Mouse (Mus musculus) frontal cortex, postnatal 25 days (tissue): ENCODE results near the gene Slc4a4.
A peak's percentile ranks its signal among the peaks of the same experiment; 100 is the strongest.

Experiments used
- DNase-seq, 2 experiments: peaks; one replicate each; pipeline ENCODE4 v3.0.0; 2022; ENCODE audit warnings: low spot score in 2 of 2

The Slc4a4 gene

DNA sequence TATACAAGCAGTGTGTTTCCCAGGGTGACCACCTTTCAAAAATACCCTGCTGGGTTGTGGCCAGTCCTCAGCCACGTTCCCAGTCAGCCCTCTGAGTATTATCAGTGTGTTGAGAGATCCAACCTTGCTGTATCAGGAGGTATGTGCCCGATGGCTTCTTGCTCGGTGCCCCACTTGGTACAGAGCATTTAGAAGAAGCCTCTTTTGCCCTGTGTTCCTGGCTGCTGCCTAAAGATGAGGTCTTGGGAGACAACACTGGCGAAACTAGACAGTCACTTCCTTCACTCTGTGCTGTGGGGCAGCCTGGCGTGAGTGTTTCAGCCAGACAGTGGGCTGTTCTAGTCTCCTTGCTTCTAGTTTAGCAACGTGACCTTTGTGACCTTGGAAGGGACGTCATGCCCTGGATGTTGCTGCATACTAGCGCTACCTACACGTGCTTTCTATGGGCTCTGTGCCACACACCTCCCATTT lies 29.9 kb downstream of the Slc4a4 start:
- no peak for DNase-seq

DNA sequence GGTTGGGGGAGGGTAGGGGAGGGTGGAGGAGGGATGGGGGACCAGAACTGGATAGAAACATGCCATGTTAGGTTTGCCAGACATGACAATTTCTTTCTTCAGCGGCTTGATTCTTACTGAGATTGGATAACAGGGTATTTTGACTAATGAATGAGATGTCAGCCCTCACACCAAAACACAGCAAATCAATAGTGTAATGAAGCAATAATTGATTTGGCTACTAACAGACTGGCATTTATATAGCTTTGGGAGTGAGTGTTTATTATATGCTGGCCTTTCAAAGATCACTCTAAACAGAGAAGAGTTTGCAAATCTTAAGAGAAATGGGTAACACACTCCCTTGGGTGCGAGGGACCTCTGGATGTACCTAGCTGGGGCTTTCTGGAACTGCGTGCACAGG lies 30.6 kb downstream of the Slc4a4 start:
- DNase-seq = no peak

DNA sequence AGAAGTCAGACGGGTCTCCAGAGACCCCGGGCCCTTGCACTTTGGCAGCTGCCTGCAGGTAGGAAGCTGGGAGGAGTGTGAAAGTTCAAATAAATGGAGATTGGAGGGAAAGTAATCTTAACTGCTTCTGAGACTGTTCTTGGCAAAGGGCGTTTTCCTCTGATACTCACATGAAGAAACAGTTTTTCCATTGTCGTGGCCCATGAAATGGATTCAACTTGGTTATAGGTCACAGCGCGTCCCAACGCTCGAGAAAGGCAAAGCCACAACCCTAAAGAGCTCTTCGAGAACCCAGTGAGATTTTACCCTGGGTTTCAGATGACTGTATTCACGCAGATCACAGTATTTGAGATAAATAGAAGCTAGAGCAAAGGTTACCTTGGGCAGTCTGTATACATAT lies 31.0 kb downstream of the Slc4a4 start:
- DNase-seq = no peak

DNA sequence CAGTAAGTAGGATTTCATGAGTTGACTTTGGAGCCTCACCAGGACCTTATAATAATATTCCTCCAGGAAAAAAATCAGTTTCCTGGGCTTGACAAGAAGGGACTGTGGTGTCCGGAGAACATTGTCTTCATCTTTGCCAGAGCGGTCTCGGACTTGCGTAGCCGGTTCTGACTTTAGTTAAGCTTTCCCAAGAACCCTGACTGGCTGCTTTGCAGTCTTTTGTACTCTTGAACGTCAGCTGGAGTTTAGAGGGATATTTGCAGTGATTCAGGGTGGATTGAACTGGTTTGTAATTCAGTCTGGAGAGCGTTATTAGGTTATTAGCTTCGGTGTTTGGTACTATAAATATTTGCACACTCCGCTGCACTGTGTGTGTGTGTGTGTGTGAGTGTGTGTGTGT lies 31.9 kb downstream of the Slc4a4 start:
- DNase-seq = no peak

DNA sequence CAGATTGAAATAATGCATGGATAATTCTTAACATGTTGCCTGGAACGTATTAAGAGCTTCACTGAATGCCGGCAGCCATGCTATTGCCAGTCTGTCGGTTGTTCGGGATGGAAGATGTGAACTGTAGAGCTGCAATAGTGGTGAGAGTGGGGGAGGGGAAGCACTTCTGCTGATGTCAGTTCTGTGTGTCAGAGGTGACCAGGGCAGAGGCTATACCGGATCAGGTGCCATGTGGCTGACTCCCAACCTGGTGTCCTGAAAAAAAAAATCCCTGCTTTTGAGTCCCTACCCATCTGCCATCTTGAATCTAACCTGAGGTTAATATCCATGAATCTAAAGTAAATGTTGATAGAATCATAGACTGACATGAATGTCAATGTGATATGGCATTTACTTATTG lies 39.0 kb downstream of the Slc4a4 start:
- no peak for DNase-seq

DNA sequence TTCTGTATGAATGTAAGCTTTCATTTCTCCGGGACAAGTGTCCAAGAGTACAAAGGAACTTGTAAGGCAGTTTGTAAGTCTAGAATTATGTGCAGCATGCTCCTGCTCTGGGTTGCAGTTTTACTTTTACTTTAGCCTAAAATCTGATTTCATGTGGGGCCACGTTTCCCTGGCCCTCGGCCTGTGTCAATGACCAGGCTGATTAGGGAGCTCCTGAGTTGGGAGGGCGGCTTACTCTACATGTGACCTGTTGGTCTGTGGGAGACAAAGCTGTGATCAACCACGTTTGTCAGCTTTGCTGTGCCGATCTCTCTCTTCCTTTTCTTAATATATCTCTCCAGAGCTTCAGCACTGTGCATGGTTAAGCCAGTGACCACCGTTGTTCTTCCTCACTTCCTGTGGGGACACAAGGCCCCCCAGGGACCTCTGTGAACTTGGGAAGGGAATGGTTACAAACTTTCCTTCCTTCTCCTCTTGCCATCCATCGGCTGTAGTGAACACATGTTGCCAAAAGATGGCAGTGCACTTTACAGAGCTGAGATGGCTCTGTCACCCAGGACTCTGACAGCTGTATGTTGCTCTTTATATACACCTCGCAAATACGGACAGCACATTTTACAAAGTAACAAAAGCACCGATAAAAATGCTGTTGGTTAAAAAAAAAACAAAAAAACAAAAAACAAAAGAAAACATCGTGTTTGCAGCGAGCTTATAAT lies 41.7 kb downstream of the Slc4a4 start:
- peak in 1 of 2 experiments; percentile 40 for DNase-seq

DNA sequence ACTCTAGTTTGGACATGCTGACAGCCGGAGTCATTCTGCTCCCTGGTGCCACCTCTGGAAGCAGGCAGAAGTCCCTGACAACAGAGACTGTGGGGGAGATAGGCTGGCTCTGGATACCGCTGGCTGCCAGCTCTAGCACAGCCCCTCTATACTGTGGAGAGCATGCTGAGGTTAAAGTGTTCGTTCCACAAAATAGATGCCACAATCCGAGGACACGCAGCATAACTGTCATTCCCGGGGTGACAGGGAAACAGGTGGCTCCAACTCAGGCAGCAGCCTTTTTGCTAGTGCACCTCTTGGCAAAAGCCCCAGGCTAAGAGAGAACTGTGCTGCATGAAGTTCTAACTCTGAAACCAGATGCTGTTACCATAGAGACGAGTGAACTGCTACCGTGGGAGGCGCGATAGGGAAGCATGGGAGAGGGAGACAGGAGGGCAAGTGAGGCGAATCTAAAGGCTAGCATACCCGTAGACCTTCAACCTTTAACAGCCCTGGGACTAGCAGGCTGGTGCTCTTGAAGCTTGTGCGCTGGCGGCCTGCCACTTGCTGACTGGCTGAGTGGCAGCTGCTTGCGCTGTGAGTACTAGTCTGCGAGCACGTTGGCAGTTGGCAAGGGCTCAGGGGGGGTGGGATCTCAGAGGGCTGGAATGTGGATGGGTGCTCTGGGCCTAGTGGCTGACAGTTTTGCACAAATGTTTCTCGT lies 42.9 kb downstream of the Slc4a4 start:
- peak; percentile 47 to 53 for DNase-seq

DNA sequence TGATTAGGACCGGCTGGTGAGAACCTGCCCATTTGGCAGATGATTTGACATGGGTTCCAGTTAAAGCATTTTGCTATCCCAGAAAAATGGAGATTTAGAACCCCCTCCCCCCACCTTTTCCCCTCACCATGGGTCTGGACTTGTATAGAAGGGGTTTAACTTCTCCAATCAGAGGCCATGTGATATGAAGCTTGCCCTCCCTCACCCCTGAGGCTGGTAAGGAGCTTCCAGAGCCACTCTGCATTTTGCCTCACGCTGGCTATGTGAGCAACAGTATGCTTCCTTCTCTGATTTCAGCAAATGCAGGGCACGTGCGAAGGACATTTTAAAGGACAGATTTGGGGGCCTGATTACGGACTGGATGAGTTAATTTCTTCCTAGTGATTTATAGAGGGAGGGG lies 43.5 kb downstream of the Slc4a4 start:
- DNase-seq = no peak

DNA sequence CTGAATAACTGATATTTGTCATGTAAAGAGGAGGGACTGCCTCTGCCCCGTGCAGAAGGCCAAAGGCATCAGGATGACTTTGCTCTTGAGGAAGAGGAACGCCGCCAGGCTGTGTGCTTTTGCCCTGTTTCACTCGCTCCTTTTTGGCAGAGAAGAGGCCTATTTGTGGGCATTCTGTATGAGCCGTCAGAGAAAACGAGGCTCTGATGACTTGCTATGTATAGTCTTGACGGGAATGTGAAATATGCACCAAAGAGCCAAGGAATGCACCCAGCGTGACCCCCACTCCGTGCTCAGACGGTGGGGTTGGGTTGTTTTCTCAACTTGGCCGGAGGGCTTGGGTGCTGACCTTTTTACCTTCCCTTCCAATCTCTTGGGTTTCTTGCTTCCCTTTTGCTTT lies 44.0 kb downstream of the Slc4a4 start:
- DNase-seq = no peak

DNA sequence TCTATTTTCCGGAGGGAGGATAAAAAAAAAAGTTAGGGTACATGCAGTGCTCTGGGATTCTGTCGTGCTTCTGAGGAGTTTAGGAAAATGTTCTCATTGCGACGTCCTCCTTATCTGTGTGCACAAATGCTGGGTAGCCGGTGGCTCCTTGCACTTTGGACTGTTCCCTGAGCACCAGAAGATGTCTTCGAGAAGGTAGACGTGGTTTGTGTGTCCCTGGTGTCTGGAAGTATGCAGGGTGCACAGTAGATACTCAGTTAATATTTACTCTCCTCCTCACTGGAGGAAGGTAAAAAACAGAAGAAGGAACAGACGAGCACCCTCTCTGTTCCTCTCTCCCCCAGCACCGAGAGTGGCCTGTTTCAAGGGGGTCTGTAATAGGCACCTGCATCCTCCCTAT lies 44.6 kb downstream of the Slc4a4 start:
- DNase-seq = no peak

DNA sequence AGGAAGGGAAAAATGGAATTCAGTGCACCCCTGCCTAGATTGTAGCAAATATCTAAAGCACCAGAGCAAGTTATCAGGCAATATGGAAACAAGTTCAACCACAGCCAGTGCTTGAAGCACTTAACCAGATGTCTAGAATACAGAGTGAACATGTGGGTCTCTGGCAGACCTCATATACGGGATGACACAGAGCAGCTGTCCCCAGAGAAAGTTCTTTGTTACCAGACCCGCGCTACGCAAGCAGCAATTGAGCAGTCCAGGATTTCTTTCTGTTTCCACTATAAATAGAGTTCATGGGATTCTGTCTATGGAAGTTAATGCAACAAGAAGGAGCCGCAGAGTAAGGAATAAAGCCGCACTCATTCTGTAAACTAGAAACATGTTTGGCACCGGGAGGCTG lies 46.8 kb downstream of the Slc4a4 start:
- DNase-seq = peak in 1 of 2 experiments; percentile 7

DNA sequence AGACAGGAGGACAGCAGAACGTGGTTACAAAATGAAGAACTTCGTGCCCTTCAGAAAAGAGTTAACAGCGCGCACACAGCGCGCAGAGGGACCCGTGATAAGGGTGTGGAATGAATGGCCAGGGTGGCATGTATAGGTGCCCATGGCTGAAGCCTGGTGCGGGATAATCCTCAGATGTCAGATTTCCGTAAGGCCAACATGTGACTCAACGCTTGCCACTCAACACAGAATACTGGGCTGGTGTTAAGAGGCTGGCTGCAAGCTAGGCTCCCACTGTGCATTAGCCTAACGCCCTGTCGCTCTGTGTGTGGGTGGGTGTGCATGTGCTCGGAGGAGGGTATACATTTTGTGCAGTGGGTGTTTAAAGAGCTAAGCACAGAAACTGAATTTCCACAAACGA lies 47.3 kb downstream of the Slc4a4 start:
- peak; percentile 38 to 44 for DNase-seq

DNA sequence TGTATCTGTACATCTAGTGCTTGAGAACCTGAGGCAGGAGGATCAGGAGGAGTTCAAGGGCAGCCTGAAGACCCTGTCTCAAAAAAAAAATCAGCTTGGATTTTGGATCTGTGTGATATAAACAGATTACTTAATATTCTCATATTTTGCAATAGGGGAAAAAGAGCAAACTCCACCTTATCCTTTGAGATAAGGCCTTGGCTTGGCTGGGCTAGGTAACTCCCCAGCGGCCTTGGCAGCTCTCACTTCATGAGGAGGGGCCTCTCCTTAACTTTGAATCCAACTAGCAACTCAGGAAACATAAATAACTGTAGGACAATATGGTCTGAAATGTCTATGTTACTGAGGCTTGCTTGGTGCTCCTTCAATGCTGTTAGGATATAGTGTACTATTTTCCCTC lies 51.6 kb downstream of the Slc4a4 start:
- DNase-seq = no peak

DNA sequence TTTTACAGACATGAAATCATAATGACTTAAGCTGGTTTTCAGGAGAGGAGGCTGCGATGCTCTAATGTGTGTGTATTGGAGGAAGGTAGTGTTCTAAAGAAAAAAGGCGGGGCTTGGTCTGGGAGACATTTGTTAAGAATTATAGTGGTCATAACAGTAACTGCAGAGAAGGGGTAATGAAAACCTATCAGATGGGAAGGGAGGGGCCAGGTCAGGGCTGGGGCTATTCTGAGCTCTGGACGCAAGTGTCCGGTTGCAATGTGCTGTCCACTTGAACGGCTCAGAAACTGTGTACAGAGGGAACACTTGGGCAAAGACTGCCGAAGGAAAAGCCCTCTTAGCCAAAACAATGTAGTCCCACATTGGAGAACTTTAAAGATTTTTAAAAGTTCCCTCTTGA lies 52.5 kb downstream of the Slc4a4 start:
- no peak for DNase-seq

DNA sequence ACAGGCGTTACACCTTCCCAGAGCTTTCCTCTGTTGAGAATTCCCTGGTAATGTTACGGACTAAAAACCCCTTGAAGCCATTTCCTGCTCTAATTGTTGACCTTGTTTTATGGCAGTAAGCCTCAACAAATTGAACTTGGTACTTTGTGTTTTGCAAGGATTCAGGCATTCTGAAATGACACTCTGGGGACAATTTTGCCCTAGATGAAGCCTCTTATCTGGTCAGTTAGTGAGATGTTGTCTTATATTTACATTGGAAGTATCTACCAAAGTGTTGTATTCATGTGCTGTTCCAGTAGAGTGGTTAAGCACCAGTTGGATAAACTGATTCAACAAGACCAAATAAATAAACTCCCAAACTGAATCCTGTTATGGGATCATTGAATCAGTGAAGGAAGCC lies 53.2 kb downstream of the Slc4a4 start:
- no peak for DNase-seq

DNA sequence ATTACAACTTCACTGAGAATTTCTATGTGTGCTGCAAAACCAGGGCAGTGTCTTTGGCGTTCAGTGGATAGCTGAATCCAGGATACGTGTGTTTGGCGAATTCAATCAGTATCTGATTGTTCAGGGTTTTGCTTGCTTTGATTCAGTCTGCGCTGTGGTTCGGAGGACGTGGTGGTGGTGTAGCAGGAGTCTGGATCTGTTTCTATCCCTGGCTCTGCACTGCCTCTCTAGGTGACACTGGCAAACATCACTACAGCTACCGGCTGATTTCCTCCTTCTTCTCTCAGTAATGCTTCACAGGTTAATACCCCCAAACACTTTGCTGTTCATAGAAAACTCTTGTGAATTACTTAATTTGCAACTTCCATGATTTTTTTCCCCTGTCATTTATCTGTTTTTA lies 55.3 kb downstream of the Slc4a4 start:
- DNase-seq = no peak

DNA sequence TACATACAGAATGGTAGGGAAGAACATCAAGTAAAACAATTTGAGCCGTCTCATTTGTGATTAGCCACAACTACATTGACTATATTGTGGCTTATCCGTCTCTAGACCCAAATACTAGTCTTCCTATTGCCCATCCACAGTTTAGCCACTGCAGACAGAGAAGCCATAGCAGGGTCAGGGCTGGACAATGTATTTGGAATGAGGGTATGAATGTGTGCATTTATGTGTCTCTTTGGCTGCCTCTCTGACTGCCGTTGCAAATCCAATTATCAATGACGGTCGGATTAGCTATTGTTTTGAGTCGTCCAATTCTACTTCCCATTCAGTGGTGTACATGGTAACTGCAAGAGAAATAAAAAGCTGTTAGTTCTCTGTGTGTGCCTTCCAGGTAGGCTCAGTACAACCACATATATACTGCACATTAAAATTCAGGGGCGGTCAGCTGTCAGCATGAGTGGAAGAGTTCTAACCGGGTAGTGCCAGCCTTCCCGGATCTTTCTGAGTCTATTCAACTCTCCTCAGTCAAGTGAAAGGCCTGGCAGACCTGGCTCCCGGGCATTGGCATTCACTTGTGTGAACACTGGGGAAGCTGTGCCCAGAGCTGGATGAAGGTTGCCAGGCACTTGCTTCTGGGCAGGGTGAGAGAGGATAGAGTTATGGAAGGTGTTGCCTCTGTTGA lies 59.2 kb downstream of the Slc4a4 start:
- peak in 1 of 2 experiments; percentile 25 for DNase-seq

DNA sequence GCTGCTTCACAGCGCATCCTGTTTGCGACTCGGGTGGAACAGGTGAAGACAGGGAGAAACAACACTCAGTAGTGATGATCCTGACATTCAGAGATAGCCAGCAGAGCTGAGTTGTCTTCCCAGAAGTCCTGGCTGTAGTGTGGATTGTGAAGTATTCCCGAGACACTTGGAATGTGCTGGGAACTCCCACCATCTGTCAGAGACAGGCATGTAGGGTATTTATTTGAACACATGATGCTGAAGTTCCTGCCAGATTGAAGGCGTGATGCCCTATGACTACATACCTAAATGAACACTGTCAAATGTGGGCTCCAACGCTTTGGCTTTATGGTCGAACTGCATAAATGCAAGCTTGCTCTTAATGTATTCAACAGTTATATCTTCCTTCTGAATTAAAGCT lies 63.7 kb downstream of the Slc4a4 start:
- DNase-seq = no peak

DNA sequence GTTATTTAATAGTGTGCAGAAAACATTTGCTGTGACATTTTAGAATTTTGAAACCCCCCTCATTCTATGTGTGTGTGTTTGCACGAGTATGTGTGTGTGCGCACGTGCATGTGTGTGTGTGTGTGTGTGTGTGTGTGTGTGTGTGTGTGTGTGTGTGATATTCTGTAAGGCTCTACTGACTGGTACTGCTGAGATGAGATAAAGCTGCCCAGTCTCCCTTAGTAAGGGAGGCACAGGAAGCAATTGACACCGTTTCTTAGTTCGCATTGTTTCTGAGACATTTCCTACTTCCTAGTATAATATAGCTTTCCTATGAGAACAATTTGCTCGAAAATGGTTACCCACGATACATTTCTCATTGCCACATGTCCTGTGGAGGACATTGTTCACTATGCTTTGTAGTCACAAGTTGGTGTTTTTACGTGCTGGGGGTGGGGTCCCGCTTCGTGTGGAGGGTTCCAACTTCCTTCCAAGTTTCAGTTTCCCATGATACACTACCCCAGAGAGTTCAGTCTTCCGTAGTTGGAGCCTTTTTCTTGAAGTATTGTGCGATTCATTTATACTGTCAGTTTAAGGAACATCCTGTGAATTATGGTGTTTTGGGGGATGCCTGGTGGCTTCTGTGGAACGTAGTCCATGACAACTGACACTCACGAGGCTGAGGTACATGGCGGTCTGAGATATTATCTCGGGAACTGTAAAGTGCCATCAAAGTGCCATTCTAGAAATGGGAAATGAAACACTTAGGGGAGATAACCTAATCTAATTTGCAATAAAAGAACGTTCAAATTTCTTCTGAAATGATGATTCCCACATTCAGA lies 66.3 kb downstream of the Slc4a4 start:
- no peak for DNase-seq

DNA sequence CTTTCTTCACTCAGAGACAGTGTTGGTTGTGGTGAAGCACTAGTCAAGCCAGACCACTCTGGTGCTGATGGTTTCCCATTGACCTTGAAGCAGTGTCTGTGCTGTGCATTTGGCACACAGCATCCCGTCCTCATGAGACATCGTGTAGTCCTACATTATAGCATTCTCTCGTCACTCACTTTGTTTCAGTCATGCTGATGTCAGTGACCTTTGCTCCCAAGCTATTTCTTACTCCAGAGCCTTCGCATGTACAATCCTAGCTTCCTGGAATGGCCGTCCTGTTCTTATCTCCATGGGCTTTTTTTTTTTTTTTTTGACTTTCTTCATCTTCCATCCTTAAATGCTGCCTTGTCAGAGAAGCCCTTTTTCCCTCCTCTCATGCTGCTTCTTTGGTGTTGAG lies 71.1 kb downstream of the Slc4a4 start:
- DNase-seq = no peak

DNA sequence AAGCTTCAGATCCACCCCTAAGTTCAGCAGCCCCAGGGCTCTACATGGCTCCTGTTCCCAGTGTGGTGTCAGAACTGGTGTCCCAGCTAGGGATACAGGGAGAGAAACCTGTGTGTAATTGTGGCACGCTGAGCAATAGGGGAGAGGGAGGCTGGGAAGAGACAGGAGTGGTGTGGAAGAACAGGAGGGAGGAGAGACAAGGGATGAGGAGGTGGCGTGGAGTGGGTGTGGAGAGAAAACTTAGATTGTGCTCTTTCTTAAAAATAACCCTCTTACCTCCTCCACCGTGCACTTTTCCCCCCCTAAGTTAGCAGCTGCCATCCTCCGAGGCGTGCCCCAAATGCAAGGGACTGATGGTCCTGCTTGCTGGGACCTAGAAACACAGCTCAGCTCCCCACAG lies 72.3 kb downstream of the Slc4a4 start:
- DNase-seq = no peak

DNA sequence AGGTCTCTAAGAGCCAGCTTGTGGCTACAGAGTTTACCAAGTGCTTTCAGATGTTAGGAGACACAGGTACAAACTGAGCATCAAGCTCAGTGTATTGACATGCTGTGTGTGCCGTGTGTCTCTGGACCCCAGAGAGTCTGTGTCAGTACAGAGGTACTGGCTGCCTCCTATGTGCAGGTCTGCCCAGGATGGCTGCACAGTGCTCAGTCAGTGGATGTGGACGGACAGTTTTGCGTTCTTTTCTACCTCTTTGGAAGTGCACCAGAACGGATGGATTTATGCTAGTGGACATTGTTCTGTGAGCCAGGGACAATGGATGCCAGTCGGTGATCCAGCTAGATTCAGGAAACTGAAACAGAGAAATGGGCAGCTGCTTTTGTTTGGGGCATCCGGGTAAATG lies 72.8 kb downstream of the Slc4a4 start:
- DNase-seq = no peak
